Mouse (Mus musculus): ENCODE measurements around the gene Olfr392.

Olfr392 gene

DNA sequence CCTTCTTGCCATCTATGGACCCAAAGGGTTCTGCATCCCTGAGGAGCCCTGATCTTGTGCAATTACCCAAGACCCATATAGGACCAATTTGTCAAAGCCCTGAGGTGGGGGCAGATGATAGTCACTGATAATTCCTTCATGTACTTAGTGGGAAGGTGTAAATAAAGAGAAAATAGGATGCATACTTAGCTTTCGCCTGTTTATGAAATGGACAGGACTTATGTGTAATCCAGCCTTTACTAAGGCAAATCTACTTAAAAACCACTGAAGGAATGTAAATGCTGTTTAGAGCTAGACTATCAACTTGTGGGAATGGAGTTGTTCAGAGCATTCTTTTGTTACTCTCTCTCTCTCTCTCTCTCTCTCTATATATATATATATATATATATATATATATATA, at the start of gene Olfr392:
Gene Olfr392 (minus strand): TSS at position 101 of the 400 bp plus-strand sequence.
- DNase-seq, result no peak

DNA sequence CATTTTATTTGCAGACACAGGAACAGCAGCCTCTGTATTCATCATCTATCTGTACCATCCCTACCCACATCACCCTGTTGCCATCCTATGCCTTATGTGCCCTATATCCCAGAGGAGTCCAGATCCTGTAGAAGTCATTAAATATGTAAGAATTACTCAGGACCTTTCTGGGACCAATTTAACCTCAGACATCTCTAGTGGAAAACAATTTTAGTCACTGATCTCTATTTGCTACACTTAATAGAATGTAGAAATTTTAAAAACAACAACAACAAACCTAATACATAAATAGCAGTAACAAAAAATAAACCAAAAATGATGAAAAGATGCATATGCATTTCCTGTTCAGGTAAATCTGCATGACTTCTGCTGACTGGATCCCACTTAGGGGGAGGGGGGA, 34.5 kb upstream of the Olfr392 start, which contains the start of gene Olfr393:
Gene Olfr393 (minus strand): TSS at position 101 of the 400 bp plus-strand sequence.
- DNase-seq, result no peak

DNA sequence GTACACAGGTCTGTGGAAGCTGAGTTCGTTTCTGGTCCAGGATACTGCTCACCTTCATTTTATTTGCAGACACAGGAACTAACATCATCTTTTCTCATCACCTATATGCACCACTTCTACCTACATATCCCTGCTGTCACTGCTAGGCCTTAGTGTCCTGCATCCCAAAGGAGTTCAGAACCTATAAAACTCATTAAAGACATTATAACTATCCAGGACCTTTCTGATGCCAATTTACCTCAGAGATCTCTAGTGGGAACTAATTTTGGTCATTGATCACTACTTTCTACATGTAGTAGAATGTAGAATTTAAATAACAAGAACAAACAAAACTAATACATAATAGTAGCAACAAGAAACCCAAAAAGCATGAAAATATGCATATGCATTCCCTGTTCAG, 13.9 kb downstream of the Olfr392 start, which contains the start of gene Olfr391-ps:
Gene Olfr391-ps (minus strand): TSS at position 101 of the 400 bp plus-strand sequence.
- DNase-seq, result no peak

GRCm38 (mm10) chr11:73782664-73783063, 34.2 kb downstream of the Olfr392 start, which contains the start of gene Olfr390:
Olfr390 (plus strand) TSS chr11:73782964.
- DNase-seq, result no peak

GRCm38 (mm10) chr11:73780613-73781012, 36.2 kb downstream of the Olfr392 start, which contains the start of gene Olfr389:
Olfr389 (minus strand) TSS chr11:73780713.
- no peak for DNase-seq

Measured in lung, postnatal 14 days (tissue).